Mouse (Mus musculus) frontal cortex, adult 2 months (tissue): Measurements from ENCODE around the gene Cyp8b1. TPM values are rescaled to one million over a fixed set of nuclear protein-coding genes. Genes with fewer than 3 reads are reported as not detected.

Experiments
- DNase-seq, 2 experiments: peaks; one replicate each; pipeline ENCODE4 v3.0.0; 2022; ENCODE audit warnings: low spot score in 1 of 2; ENCODE audit errors: extremely low spot score in 1 of 2
- polyA plus RNA-seq: library from polyadenylated mRNA; depleted of rRNA; stranded (reverse); fragments of >200 nt; gene quantifications from 2 replicates; pipeline ENCODE4 v1.2.3, GENCODE M21; 2012; rRNA removed

The Cyp8b1 gene
- polyA plus RNA-seq: not detected in 2 replicates

DNA sequence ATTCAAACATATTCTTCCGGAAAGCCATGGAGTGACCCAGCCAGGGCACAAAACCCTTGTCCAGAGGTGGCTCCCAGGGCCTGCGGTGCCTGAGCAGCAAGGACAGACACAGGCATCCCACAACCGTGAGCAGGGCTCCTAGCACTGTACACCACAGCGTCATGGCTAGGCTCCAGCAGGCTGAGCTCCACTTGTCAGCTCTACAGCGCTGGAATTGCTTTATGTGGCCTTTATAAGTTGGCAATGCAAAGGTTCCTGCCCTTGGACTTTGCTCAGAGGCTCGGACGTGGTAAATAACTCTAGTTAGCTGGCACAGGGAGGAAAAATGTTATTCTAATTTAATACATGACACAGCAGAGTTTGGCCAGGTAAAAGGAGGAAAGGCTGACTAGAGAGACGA lies at the start of gene Cyp8b1:
Gene Cyp8b1 (minus strand): TSS at position 204 of the 400 bp plus-strand sequence.
- no peak for DNase-seq

DNA sequence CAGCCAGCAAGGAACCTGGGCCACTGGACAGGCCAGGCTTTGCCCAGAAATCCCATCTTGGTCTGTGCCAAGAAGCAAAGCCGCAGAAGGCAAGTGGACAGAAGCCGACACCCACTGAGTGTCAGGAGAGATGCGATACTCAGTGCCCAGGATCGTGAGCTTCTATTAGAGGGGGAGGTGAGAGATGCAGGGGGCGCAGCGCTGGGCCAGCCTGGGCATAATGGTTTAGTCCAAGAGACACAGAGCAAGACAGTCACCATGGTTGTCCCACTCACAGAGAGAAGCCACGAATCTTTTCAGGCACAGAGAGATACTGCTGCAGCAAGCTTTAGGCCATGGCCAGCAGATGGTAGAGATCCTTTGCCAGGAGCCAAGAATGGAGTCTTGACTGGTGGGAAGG lies 48.8 kb upstream of the Cyp8b1 start:
- no peak for DNase-seq

DNA sequence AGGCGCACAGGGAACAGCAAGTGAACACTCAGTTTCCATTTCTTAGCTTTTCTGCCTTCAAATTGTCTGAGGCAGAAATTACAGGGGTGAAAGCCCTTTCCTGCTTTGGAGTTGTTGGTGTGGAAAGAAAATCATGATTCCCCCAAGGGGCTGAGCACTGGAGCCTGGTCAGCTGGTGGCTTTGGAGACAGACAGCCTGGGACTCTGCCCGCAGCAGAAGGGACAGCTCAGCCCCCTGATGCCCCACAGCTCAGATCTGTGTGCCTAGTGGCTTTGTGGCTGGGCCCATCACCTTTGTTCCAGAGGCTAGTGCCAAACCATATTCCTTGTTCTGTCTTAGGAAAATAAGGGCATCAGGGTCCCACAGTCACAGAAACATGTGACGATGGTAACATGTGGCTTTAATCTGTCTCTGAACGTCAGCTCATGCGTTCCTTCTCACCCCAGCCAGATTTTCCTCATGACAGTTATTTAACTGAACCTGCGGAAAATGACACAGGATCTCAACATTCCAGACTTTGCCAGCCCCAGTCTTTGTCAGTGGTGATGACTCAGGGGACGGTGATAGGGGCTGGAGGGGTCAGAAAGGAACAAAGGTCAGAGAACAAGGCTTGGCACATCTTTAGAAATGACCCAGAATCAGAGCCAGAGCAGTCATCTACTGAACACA lies 44.0 kb upstream of the Cyp8b1 start:
- no peak for DNase-seq

DNA sequence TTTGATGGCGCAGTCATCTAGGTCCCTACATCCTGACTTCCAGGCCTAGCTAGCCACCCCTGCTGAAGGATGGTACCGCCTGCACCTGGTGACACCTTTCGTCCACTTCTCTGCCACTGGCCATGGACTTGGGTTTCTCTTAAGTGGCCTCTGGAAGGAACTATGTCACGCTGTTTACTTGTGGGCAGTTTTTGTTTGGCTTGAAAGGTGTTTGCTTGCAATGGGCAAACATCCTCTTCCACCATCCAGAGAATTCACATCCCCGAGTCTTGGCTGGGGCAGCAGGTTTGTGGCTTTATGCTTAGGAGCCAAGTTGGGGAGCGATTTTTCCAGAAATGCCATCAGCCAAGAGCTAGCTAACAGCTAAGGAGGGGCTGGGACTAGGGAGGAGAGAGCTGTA lies 36.5 kb upstream of the Cyp8b1 start:
- no peak for DNase-seq

DNA sequence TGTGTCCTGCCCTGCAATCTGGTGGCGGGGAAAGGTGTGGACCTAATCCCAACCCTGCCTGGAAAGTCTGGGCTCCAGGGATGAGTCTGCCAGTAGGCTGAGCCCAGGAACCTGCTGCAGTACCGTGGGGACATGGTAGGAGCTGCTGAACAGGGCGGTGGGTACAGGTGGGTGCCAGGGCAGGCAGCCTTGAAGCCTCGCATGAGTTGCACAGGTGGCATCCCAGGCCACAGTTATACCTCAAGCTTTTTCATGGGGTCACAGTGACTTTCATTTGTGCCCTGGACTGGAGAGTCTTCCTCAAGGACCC lies 35.0 kb upstream of the Cyp8b1 start:
- DNase-seq: no peak

DNA sequence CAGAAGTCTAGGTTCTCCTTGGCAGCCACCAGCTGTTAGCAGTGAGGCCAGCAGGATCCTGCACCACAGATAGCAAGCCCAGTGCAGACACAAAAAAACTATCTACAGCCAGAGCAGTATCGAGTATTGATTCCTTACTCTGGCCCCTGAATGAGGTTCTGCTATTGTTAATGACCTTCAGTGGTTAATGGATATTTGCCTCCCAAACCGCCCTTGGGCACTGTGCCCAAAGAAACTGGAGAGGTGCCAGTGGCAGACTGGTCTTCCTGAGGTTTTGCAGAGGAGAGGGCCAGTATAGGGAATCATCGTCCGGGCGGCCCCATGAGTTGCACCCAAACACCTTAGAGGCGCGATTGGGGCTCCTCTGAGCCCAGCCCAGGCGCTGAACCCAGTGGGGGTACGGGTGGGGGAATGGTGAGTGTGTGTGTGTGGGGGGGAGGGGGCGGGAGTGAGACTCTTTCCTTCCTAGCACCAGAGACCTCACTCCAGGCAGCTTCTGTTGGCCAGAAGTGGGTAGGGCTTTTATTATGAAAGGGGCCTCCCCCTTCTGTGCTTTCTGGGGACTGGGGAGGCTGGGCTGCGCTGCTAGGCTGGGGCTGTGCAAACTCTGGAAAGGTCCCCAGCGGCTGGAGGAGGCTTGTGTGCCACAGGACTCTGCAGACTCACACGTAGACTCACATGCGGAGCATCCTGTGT lies 34.5 kb upstream of the Cyp8b1 start, which contains the start of gene Fam198a:
Gene Fam198a (plus strand): TSS at position 571 of the 696 bp plus-strand sequence.
- DNase-seq: peak in 1 of 2 experiments; percentile 41

GRCm38 (mm10) chr9:121948431-121948830 lies 32.3 kb upstream of the Cyp8b1 start:
- DNase-seq: peak in 1 of 2 experiments; percentile 23

GRCm38 (mm10) chr9:121947784-121948183 lies 31.7 kb upstream of the Cyp8b1 start:
- peak in 1 of 2 experiments; percentile 86 for DNase-seq

GRCm38 (mm10) chr9:121943628-121944027 lies 27.5 kb upstream of the Cyp8b1 start:
- no peak for DNase-seq

GRCm38 (mm10) chr9:121943005-121943404 lies 26.9 kb upstream of the Cyp8b1 start:
- no peak for DNase-seq

DNA sequence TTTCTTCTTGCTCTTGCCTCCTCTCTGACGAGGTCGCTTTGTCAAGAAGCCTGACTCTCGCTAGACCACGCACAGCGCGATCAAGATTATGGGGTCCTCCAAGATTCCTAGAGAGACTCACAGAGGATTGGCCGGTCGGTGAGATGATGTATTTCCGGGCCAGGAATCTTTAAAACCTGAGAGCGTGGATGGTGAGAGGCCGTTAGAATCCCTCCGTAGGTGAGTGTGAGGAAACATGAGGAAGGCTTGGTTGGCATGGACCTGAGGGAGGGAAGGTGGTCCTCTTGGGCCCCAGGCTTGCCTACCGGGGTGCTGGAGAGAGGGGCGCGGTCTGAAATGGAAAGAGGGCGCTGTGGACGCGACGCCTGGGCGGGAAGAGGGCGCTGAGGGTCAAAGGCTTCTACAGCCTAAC lies 21.8 kb upstream of the Cyp8b1 start:
- DNase-seq: no peak

DNA sequence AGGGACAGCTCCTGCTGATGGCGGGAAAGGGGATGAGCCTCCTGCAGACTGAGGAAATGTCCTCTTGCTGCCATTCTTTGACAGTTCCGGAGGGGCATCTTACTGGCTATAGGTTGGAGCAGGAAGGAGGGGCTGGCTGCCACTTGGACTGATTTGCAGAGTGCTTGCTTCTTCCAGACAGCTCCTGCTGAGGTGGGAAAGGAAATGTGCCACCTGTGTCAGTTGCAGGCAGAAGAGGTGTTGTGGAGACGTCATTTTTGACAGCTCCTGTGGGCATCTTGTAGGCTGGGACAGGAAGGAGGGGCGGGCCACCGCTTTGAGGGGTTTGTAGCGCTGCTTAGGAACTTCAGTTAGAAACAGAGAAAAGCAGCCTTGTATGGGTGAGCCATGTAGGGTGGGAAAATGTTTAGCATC lies 21.4 kb upstream of the Cyp8b1 start:
- no peak for DNase-seq

GRCm38 (mm10) chr9:121936952-121937351 lies 20.8 kb upstream of the Cyp8b1 start:
- DNase-seq: peak in 1 of 2 experiments; percentile 17

GRCm38 (mm10) chr9:121934856-121935255 lies 18.8 kb upstream of the Cyp8b1 start:
- no peak for DNase-seq

DNA sequence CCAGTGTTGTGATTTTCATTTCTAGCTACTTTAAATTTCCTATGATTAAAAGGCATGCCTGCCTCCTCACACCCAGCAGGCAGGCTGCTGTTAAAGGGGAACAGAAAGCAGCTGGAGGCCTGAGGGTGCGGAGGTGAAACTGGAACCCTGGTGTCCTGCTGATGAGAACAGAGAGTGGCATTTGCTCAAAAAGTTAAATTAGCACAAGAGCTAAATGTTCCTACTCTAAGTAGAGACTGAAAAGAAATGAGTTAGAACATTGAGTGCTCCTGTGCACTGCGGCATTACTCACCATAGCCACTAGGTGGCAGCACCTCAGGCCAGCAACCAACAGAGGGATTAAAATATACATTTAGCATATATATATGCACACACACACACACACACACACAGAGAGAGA lies 12.4 kb upstream of the Cyp8b1 start:
- peak in 1 of 2 experiments; percentile 83 for DNase-seq

GRCm38 (mm10) chr9:121927721-121928120 lies 11.6 kb upstream of the Cyp8b1 start:
- DNase-seq: no peak

GRCm38 (mm10) chr9:121926634-121927405 lies 10.7 kb upstream of the Cyp8b1 start:
- no peak for DNase-seq

DNA sequence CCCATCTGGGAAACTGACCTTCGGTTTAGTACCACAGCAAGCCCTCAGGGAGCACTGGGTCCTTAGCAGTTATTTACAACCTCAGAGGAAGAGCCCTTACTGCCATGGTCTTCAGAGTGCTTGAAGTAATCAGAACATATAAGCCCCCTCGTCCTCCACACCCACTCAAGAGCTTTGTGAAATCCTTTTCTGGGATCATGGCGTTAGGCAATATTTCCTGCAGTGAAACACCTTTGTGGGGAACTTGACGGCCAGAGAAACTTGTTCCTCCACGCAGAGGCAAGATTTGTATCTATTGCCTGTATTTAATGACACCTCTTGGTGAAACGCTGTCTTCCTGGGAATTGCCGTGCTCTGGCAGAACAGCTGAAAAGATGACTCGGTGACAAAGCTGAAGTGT lies 9.9 kb upstream of the Cyp8b1 start:
- DNase-seq: no peak

- DNase-seq: no peak
These were observed 8.9 kb upstream of the Cyp8b1 start for GRCm38 (mm10) chr9:121924901-121925560.

- no peak for DNase-seq
These were observed 7.8 kb upstream of the Cyp8b1 start for GRCm38 (mm10) chr9:121923906-121924305.

- no peak for DNase-seq
These were observed 7.3 kb upstream of the Cyp8b1 start for GRCm38 (mm10) chr9:121923443-121923842.
